Mouse (Mus musculus) CH12.LX (cell line): ENCODE data around the gene Pou4f2.

Experiments used
- CTCF ChIP-seq, 2 experiments: IDR thresholded peaks in 1 of 2; conservative IDR thresholded peaks in 1 of 2; 2 replicates each; pipeline ENCODE4 v1.5.1; 2011 to 2012; ENCODE audit warnings: low read depth in 2 of 2, low read length in 2 of 2, improper control_type of control experiment in 1 of 2, inconsistent platforms in 1 of 2, mild to moderate bottlenecking in 1 of 2, moderate library complexity in 1 of 2
- ELF1 ChIP-seq: IDR thresholded peaks from 2 replicates; pipeline ENCODE4 v1.6.1; 2014; ENCODE audit warnings: low read depth, mild to moderate bottlenecking, inconsistent platforms, low read length, improper control_type of control experiment
- EP300 ChIP-seq: IDR thresholded peaks from 2 replicates; pipeline ENCODE4 v1.6.1; 2011; ENCODE audit warnings: low read length, improper control_type of control experiment
- HCFC1 ChIP-seq: IDR thresholded peaks from 2 replicates; pipeline ENCODE4 v1.6.1; 2012; ENCODE audit warnings: low read depth, mild to moderate bottlenecking, inconsistent platforms, low read length, improper control_type of control experiment
- MAX ChIP-seq: IDR thresholded peaks from 2 replicates; pipeline ENCODE4 v1.6.1; 2011; ENCODE audit warnings: low read length, improper control_type of control experiment
- POLR2A ChIP-seq: IDR thresholded peaks from 2 replicates; pipeline ENCODE4 v1.6.1; 2011; ENCODE audit warnings: low read depth, mild to moderate bottlenecking, improper control_type of control experiment, low read length
- SIN3A ChIP-seq: IDR thresholded peaks from 2 replicates; pipeline ENCODE4 v1.6.1; 2012; ENCODE audit warnings: low read length, improper control_type of control experiment, inconsistent platforms

GRCm38 (mm10) chr8:78390756-78391155 is 45.7 kb downstream of the Pou4f2 start:
- TF ChIP-seq CTCF (conservative IDR thresholded peaks at IDR 0.05 in 1 of 2, IDR thresholded peaks at IDR 0.05 in 1 of 2; ENCODE audit: low read depth in 2 of 2, low read length in 2 of 2) (no peak), ELF1 (no peak), MAX (no peak), HCFC1 (no peak), EP300 (no peak), POLR2A (no peak), SIN3A (no peak)
